8 mouse cellular contexts compared by ENCODE assay signal in the genomic region with DNA sequence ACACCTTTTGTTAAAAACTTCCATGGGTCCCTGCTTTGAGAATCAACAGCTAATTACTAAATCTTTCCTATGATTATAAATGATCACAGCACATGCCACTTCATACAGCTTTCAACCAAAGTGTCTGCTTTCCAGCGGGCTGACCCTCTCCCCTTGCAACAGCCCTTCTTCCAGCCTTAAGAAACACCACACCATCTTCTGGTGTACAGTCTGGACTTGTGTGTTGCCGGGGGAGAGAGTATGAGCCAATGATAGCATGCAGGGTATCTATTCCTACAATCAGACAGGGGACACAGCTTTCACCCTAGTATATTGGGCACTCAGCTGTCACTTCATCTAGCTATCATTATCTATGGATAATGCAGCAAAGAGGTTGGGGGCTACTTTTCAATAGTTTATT. TPM values are rescaled to one million over a fixed set of nuclear protein-coding genes. Genes with fewer than 3 reads are reported as not detected.
A peak's percentile ranks its signal among the peaks of the same experiment; 100 is the strongest.
DNase-seq lines count a peak whose midpoint lies in the region; ATAC-seq and TF ChIP-seq lines count a peak whose summit lies in the region.

No protein-coding gene starts in this region.

- peak overlapping the region; percentile 51 for H3K4me3 ChIP-seq in cerebellum, adult 2 months (replicated peaks; ENCODE audit: insufficient read depth, low read depth, low read length)
- 0 out of 2 replicates have a peak overlapping the region, but pooled peaks have one; percentile 64 for H3K4me3 ChIP-seq in liver, embryonic 11.5 days (ENCODE audit: low read depth, low read length)
- peak overlapping the region; percentile 90 for H3K4me3 ChIP-seq in stomach, postnatal 0 days (ENCODE audit: low read depth, low read length)

- no peak overlapping the region for H3K9ac ChIP-seq in liver, embryonic 11.5 days (ENCODE audit: low read depth, low read length)
- peak overlapping the region; percentile 14; the same call in 1 of the 2 replicates for H3K9ac ChIP-seq in stomach, postnatal 0 days (ENCODE audit: low read length)

- TF ChIP-seq POLR2A in cerebellum, adult 2 months (IDR thresholded peaks at IDR 0.05; ENCODE audit: borderline replicate concordance, insufficient read depth, low read length) = no peak

- TF ChIP-seq CTCF in cerebellum, adult 2 months (IDR thresholded peaks at IDR 0.05; ENCODE audit: borderline replicate concordance, insufficient read depth, low read depth, low read length) = no peak
- no peak for TF ChIP-seq CTCF in stomach, postnatal 0 days (IDR thresholded peaks at IDR 0.05; ENCODE audit: low read depth)

- H3K36me3 ChIP-seq in liver, embryonic 11.5 days (ENCODE audit: control insufficient read depth, insufficient read depth, low read length) = no peaks in the 10 kb centered on the region
- no peaks in the 10 kb centered on the region for H3K36me3 ChIP-seq in stomach, postnatal 0 days (ENCODE audit: control insufficient read depth, insufficient read depth, low read length)

- H3K27me3 ChIP-seq in cerebellum, adult 2 months (ENCODE audit: control insufficient read depth, insufficient read depth, low read length) = no peaks in the 10 kb centered on the region
- H3K27me3 ChIP-seq in liver, embryonic 11.5 days (replicated peaks; ENCODE audit: control insufficient read depth, insufficient read depth, low read length) = peaks cover 2% of the 10 kb centered on the region; the same call in 1 of the 2 replicates
- H3K27me3 ChIP-seq in stomach, postnatal 0 days (ENCODE audit: control insufficient read depth, insufficient read depth, low read length) = no peaks in the 10 kb centered on the region

- no peaks in the 10 kb centered on the region for H3K9me3 ChIP-seq in liver, embryonic 11.5 days (ENCODE audit: control insufficient read depth, low read length)
- H3K9me3 ChIP-seq in stomach, postnatal 0 days (ENCODE audit: control insufficient read depth, low read length) = no peaks in the 10 kb centered on the region

- no peaks in the 10 kb centered on the region; the same call in 1 of the 2 replicates for H3K4me1 ChIP-seq in cerebellum, adult 2 months (ENCODE audit: control insufficient read depth, insufficient read depth, low read length)
- H3K4me1 ChIP-seq in liver, embryonic 11.5 days (replicated peaks; ENCODE audit: control insufficient read depth, insufficient read depth, low read length) = peaks cover 4% of the 10 kb centered on the region
- no peaks in the 10 kb centered on the region for H3K4me1 ChIP-seq in stomach, postnatal 0 days (replicated peaks; ENCODE audit: control insufficient read depth, insufficient read depth)

- no peak for DNase-seq in cerebellum, adult 2 months
- DNase-seq in cerebellum, postnatal 4 days (ENCODE audit: low spot score in 2 of 2) = no peak
- peak; percentile 27 for DNase-seq in retina, embryonic 14.5 days (ENCODE audit: low spot score)
- DNase-seq in retina, postnatal 1 day = no peak
- no peak for DNase-seq in liver, embryonic 11.5 days (ENCODE audit: low spot score)
- DNase-seq in stomach, postnatal 0 days (ENCODE audit: low spot score) = peak; percentile 29
- DNase-seq in cerebellum, adult 11 months = no peak
- DNase-seq in layer of hippocampus, postnatal 25 days (ENCODE audit: extremely low spot score in 1 of 2, low spot score in 1 of 2) = no peak

- no peak for TF ChIP-seq EP300 in stomach, postnatal 0 days (optimal IDR thresholded peaks at IDR 0.05)

- WGBS in cerebellum, adult 2 months = 25% methylated on average over 2 of the region's 2 CpGs
- 65% methylated on average over 2 of the region's 2 CpGs for WGBS in liver, embryonic 11.5 days
- WGBS in stomach, postnatal 0 days = 28% methylated on average over 2 of the region's 2 CpGs

- H3K4me2 ChIP-seq in liver, embryonic 11.5 days = peak overlapping the region; percentile 97
- H3K4me2 ChIP-seq in stomach, postnatal 0 days (replicated peaks; ENCODE audit: low read depth) = peak overlapping the region; percentile 77

- no peak overlapping the region for H3K27ac ChIP-seq in cerebellum, adult 2 months (ENCODE audit: insufficient read depth, low read length)
- H3K27ac ChIP-seq in liver, embryonic 11.5 days (ENCODE audit: low read depth, low read length) = no peak overlapping the region
- no peak overlapping the region for H3K27ac ChIP-seq in stomach, postnatal 0 days (replicated peaks)

- no peak for ATAC-seq in liver, embryonic 11.5 days (replicated peaks; ENCODE audit: low FRiP score)
- no peak for ATAC-seq in stomach, postnatal 0 days (ENCODE audit: low FRiP score, low TSS enrichment)

RNA-seq across cellular contexts. Expression of a gene that starts 2.9 kb away (rescaled TPM):
- 50.8 and 59.7 TPM in 2 replicates for polyA plus RNA-seq in cerebellum, adult 2 months (2012; rRNA removed)
- polyA plus RNA-seq in liver, embryonic 11.5 days (2014; fragmentation: Nextera tagmentation; extraction: Ambion mirVana) = 16.4 and 20.7 TPM in 2 replicates
- 80.2 and 88.9 TPM in 2 replicates for polyA plus RNA-seq in stomach, postnatal 0 days (2015; fragmentation: Nextera tagmentation; extraction: Ambion mirVana)
- 100 to 1,000 TPM in 1 of 2 experiments, 10 to 100 TPM in 1; 90.0 to 105 TPM for total RNA-seq in layer of hippocampus, postnatal 25 days (2021)

Comparison
In these comparisons a context has a peak if more than half of its experiments do, and no peak if none do; other contexts are left out.
1. DNase-seq: peak in retina, embryonic 14.5 days (single experiment) and stomach, postnatal 0 days (single experiment); none in cerebellum, adult 2 months (0 of 2), cerebellum, postnatal 4 days (0 of 2), retina, postnatal 1 day (single experiment), liver, embryonic 11.5 days (single experiment), cerebellum, adult 11 months (single experiment) and layer of hippocampus, postnatal 25 days (0 of 2).
2. Peak in every context shown above with its lines, with median percentiles within 50 percentile points of each other: H3K4me3 ChIP-seq.